Mouse (Mus musculus) ES-Bruce4 (cell line): Measurements from ENCODE around the gene Padi1.

Source experiments
- CTCF ChIP-seq: IDR thresholded peaks from one replicate; pipeline ENCODE4 v1.8.1; 2011; ENCODE audit warnings: low read depth, low read length
- EP300 ChIP-seq: IDR thresholded peaks from 2 replicates; pipeline ENCODE4 v1.6.1; 2011; ENCODE audit warnings: low read depth, low read length; ENCODE audit not compliant: insufficient read depth
- POLR2A ChIP-seq: IDR thresholded peaks from one replicate; pipeline ENCODE4 v1.8.1; 2011; ENCODE audit warnings: low read length; ENCODE audit not compliant: insufficient read depth

GRCm38 (mm10) chr4:140860767-140861147, 15.2 kb upstream of the Padi1 start:
- TF ChIP-seq CTCF (no peak), POLR2A (no peak), EP300 (no peak)
